Mouse (Mus musculus) lung, embryonic 14.5 days (tissue): ENCODE data around the gene Map3k9. TPM values are rescaled to one million over a fixed set of nuclear protein-coding genes. Genes with fewer than 3 reads are reported as not detected.
A peak's percentile ranks its signal among the peaks of the same experiment; 100 is the strongest.

ENCODE experiments used
- ATAC-seq: fragments of 200-750 bp; cut with Nextera tagmentation; 2 replicates; pipeline ENCODE4 v1.8.0; 2017; ENCODE audit warnings: mild to moderate bottlenecking, moderate TSS enrichment, moderate library complexity; ENCODE audit not compliant: insufficient read depth
- DNase-seq: peaks from one replicate; pipeline ENCODE4 v3.0.0-alpha.2; 2015
- H3K27ac ChIP-seq: fragments of 300-500 bp; sonication (generic); 2 replicates; pipeline ENCODE4 v1.5.1; 2014; ENCODE audit warnings: low read depth, mild to moderate bottlenecking, moderate library complexity
- H3K27me3 ChIP-seq: fragments of 300-500 bp; sonication (generic); 2 replicates; pipeline ENCODE4 v1.6.1; 2014; ENCODE audit warnings: low read length, control low read depth; ENCODE audit not compliant: insufficient read depth
- H3K36me3 ChIP-seq: fragments of 300-500 bp; sonication (generic); 2 replicates; pipeline ENCODE4 v1.6.1; 2014; ENCODE audit warnings: control low read depth; ENCODE audit not compliant: insufficient read depth
- H3K4me1 ChIP-seq: fragments of 300-500 bp; sonication (generic); 2 replicates; pipeline ENCODE4 v1.6.1; 2014; ENCODE audit warnings: antibody characterized with exemption, control low read depth; ENCODE audit not compliant: insufficient read depth
- H3K4me2 ChIP-seq: fragments of 300-500 bp; sonication (generic); 2 replicates; pipeline ENCODE4 v1.6.1; 2014; ENCODE audit warnings: mild to moderate bottlenecking
- H3K4me3 ChIP-seq: fragments of 300-500 bp; sonication (generic); 2 replicates; pipeline ENCODE4 v1.5.1; 2014; ENCODE audit warnings: low read depth, low read length
- H3K9ac ChIP-seq: fragments of 300-500 bp; sonication (generic); 2 replicates; pipeline ENCODE4 v1.6.1; 2014
- H3K9me3 ChIP-seq: fragments of 300-500 bp; sonication (generic); 2 replicates; pipeline ENCODE4 v1.6.1; 2016; ENCODE audit warnings: low read depth, low read length, control low read depth
- CTCF ChIP-seq: IDR thresholded peaks from 2 replicates; pipeline ENCODE4 v1.5.1; 2016; ENCODE audit warnings: antibody characterized with exemption, low read depth
- WGBS: fragments of 180-500 bp; shearing (Covaris S2); extraction: QIAGEN DNeasy Blood & Tissue Kit; methylation state at CpG from one replicate; pipeline ENCODE4 v1.1.7; 2014; 5-methylcytosine and 5-hydroxymethylcytosine counted together
- polyA plus RNA-seq: library from polyadenylated mRNA; unstranded; fragments of >200 nt; fragmentation: Nextera tagmentation; extraction: Ambion mirVana; gene quantifications from 2 replicates; pipeline ENCODE4 v1.2.1, GENCODE M21; 2014

The Map3k9 gene
- polyA plus RNA-seq, 1 experiment from 2014 or later = 3.2 TPM

DNA sequence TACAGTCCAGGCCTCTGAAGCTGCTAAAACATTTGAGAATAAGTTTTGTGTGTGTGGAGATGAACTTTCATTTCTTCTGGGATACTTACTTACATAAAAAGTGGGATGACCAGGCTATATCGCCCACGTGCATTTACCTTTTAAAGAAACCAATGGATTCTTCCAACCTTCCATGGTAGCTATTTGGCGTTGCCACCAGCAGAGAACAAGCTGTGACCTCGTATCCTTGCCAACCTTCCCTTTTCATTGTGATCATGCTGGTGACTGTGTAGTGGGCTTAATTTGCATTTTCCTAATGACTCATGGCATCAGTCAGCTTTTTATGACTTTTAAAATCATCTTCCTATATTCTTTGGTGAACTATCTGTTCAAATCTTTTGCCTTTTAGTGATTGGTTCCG is 25.1 kb upstream of the Map3k9 start:
- no peak for TF ChIP-seq CTCF
- H3K4me3 ChIP-seq = no peak overlapping the region
- no peak overlapping the region for H3K27ac ChIP-seq
- ATAC-seq (no peak), DNase-seq (no peak)
- H3K9ac ChIP-seq = no peak overlapping the region
- WGBS = 87% methylated on average over 5 of the region's 5 CpGs
- H3K4me2 ChIP-seq = no peak overlapping the region
- H3K4me1 ChIP-seq = no peaks in the 10 kb centered on the region
- H3K27me3 ChIP-seq = no peaks in the 10 kb centered on the region
- H3K36me3 ChIP-seq = no peaks in the 10 kb centered on the region
- H3K9me3 ChIP-seq = no peaks in the 10 kb centered on the region

DNA sequence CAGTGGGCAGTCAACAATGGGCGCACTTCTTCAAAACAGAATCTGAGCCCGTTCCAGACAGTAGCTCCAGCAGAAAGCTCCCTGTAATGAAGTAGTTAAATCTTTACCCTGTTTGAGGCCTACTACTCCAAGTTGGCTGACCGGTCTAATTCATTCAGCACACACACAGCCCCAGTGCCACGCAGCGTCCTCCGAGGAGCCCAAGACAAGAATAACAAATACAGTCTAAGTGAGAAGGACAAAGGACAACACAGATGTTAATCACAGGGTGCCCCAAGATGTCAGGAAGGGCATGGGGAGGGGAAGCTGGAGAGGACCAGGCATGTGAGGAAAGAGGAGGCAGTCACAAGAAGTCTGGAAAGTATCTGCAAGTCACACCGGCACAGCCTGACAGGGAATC is 22.8 kb upstream of the Map3k9 start:
- ATAC-seq (no peak), DNase-seq (no peak)
- Histone ChIP-seq H3K27ac (no peak overlapping the region), H3K27me3 (no peaks in the 10 kb centered on the region), H3K36me3 (no peaks in the 10 kb centered on the region), H3K9ac (no peak overlapping the region), H3K4me3 (no peak overlapping the region), H3K4me2 (no peak overlapping the region), H3K4me1 (no peaks in the 10 kb centered on the region), H3K9me3 (no peaks in the 10 kb centered on the region)
- 25% methylated on average over 7 of the region's 7 CpGs for WGBS
- no peak for TF ChIP-seq CTCF

DNA sequence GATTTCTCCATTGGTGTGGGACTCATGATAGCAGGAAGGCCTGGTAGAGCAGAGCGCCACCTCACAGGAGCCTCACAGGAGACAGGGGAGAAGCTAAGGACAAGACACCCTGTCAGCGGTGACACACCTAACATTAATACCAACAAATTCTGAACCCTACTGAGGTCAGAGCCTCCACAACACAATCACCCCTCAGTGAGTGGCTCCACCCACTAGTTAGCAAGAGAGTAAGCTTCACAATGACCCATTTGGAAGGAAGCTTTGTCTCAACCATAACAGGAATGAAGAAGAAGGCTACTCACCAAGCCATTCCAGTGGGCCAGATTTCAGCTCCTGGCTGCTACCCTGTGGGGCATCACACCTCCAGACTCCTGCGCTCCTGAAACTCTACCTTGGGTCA is 22.0 kb upstream of the Map3k9 start:
- ATAC-seq (no peak), DNase-seq (no peak)
- Histone ChIP-seq H3K9ac (no peak overlapping the region), H3K4me1 (no peaks in the 10 kb centered on the region), H3K27ac (no peak overlapping the region), H3K4me2 (no peak overlapping the region), H3K4me3 (no peak overlapping the region), H3K36me3 (no peaks in the 10 kb centered on the region), H3K27me3 (no peaks in the 10 kb centered on the region), H3K9me3 (no peaks in the 10 kb centered on the region)
- no peak for TF ChIP-seq CTCF
- whole genome bisulfite sequencing = 94% methylated on average over 3 of the region's 3 CpGs

DNA sequence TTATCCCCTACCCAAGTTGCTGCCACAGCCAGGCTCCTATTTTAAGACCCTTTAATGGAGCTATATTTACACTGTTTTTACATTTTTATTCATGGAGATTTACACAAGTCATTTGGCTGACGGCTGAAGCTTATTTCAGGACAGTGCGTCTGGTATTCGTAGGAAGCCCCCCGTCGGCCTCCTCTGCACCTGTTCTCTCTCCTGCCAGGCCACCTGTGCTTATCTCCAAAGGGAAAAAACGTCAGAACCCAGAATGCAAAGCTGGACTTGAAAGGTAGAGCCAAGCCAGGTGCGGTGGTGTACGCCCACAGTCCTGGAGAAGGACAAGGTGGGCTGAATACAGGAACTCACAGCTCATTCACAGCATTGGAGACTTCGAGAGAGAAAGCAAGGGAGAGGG is 20.2 kb upstream of the Map3k9 start:
- no peak for DNase-seq

DNA sequence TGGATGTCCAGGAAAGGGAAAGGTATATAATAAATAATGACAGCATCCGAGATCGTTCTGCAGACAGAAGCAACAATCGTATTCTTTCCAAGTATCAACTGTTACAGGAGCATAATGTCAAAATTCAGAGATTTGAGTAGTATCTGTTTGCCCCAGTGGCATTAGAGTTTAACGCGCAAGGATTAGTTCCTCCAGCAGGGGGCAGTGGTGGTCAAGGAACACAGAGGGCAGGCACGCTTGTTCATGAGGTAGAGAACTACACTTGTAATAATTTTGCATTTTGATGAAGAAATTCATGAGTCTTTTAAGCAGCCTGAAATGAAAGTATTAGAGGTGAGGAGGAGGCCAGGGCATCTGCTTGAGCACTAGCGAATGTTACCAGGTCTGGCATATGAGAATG is 15.6 kb upstream of the Map3k9 start:
- Histone ChIP-seq H3K36me3 (no peaks in the 10 kb centered on the region), H3K9ac (no peak overlapping the region), H3K27ac (no peak overlapping the region), H3K4me3 (no peak overlapping the region), H3K9me3 (no peaks in the 10 kb centered on the region), H3K4me1 (no peaks in the 10 kb centered on the region), H3K4me2 (no peak overlapping the region), H3K27me3 (no peaks in the 10 kb centered on the region)
- peak; percentile 31; the same call in 1 of the 2 replicates for ATAC-seq
- DNase-seq = peak; percentile 91
- TF ChIP-seq CTCF = peak; percentile 95
- 8% methylated on average over 7 of the region's 7 CpGs for WGBS

More for the DNA sequence above, 20.2 kb upstream of the Map3k9 start:
- no peak overlapping the region for H3K4me3 ChIP-seq
- H3K9ac ChIP-seq = no peak overlapping the region
- TF ChIP-seq CTCF = no peak
- no peaks in the 10 kb centered on the region for H3K36me3 ChIP-seq
- no peaks in the 10 kb centered on the region for H3K9me3 ChIP-seq
- no peak overlapping the region for H3K4me2 ChIP-seq
- no peaks in the 10 kb centered on the region for H3K27me3 ChIP-seq
- no peaks in the 10 kb centered on the region for H3K4me1 ChIP-seq
- ATAC-seq = no peak
- WGBS = 73% methylated on average over 9 of the region's 9 CpGs
- H3K27ac ChIP-seq = no peak overlapping the region

DNA sequence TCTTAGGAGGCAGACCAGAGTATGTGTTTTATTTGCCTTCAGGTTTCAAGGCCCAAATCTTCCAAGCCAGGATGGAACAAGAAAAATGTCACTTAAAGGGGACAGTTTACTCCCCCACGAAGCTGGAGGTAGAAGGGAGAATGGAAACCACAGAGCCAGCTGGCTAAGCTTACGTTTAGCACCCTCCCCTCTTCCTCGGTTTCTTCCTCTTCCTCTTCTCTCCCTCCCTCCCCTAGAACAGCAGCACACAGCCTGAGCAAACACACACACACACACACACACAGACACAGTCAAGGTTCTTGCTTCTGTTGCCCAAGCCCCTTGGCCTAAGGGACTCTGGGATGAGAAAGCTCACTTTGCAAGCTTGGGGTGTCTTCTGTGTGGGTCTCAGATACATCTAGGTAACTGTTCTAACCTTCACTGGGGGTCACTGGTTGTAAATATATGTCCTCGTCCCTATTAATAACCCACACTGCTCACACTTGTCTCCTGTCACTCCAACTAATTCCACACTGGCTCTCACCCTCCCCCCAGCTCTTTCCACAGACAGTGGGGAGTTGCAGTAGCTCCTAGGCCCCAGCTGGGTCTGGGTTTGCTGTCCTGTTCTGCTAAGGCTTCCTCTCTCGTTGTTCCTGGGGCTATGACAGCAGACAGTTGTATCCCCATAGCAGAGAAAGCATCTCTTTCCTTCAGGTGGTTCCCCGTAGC is 11.7 kb upstream of the Map3k9 start:
- no peak for DNase-seq
- 45% methylated on average over 6 of the region's 6 CpGs for WGBS
- H3K9ac ChIP-seq = no peak overlapping the region

DNA sequence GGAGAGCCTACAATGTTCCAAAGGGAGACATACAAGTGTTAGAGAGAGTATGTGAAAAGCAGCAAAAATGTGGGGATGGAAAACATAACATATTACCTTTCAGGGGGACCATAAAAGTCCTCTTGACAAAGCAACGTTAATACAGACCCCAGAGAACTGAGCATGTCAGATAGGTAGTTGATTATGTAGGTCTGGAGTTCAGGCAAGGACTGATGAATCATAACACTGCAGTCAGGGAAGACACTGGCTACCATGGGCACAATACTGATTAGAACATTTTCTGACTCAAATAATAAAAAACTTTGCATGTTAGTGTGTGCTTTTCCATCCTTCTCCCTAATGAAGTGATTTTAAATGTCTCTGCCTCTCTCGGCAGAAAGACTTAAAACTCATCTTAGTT is 8.5 kb upstream of the Map3k9 start:
- no peak overlapping the region for H3K4me2 ChIP-seq
- WGBS = 45% methylated on average over 2 of the region's 2 CpGs
- H3K36me3 ChIP-seq = no peaks in the 10 kb centered on the region
- ATAC-seq (no peak), DNase-seq (no peak)
- no peaks in the 10 kb centered on the region for H3K9me3 ChIP-seq
- no peaks in the 10 kb centered on the region for H3K27me3 ChIP-seq
- H3K9ac ChIP-seq = no peak overlapping the region
- H3K4me1 ChIP-seq = no peaks in the 10 kb centered on the region
- no peak overlapping the region for H3K4me3 ChIP-seq
- no peak overlapping the region for H3K27ac ChIP-seq
- no peak for TF ChIP-seq CTCF

More for the DNA sequence above, 11.7 kb upstream of the Map3k9 start:
- Histone ChIP-seq H3K36me3 (no peaks in the 10 kb centered on the region), H3K4me2 (no peak overlapping the region), H3K27ac (no peak overlapping the region), H3K4me1 (no peaks in the 10 kb centered on the region), H3K9me3 (no peaks in the 10 kb centered on the region), H3K4me3 (no peak overlapping the region), H3K27me3 (no peaks in the 10 kb centered on the region)
- no peak for TF ChIP-seq CTCF
- ATAC-seq = no peak
